Mouse (Mus musculus) heart, embryonic 14.5 days (tissue): ENCODE results near the gene Mkln1. TPM values are rescaled to one million over a fixed set of nuclear protein-coding genes. Genes with fewer than 3 reads are reported as not detected.

Experiments used
- ATAC-seq: fragments of 200-750 bp; cut with Nextera tagmentation; 2 replicates; pipeline ENCODE4 v1.8.0; 2017; ENCODE audit warnings: low read depth, moderate TSS enrichment; ENCODE audit not compliant: insufficient number of reproducible peaks, insufficient read depth, low FRiP score
- H3K27ac ChIP-seq, 2 experiments: fragments of 200-500 bp in 1 of 2; fragments of 300-500 bp in 1 of 2; sonication (generic) in 1 of 2; replicated peaks in 1 of 2; 2 replicates each; pipeline ENCODE4 v1.5.1; 2012 to 2014; ENCODE audit warnings: low read depth in 2 of 2, low read length in 2 of 2, control low read depth in 1 of 2, mild to moderate bottlenecking in 1 of 2, mixed read lengths in 1 of 2; ENCODE audit not compliant: control insufficient read depth in 1 of 2, insufficient read depth in 1 of 2
- H3K27me3 ChIP-seq: fragments of 300-500 bp; sonication (generic); 2 replicates; pipeline ENCODE4 v1.6.1; 2014; ENCODE audit warnings: mild to moderate bottlenecking, low read length, control low read depth; ENCODE audit not compliant: control insufficient read depth, insufficient read depth
- H3K36me3 ChIP-seq: fragments of 300-500 bp; sonication (generic); 2 replicates; pipeline ENCODE4 v1.6.1; 2014; ENCODE audit warnings: mild to moderate bottlenecking, control low read depth, low read length, mixed read lengths; ENCODE audit not compliant: control insufficient read depth, insufficient read depth
- H3K4me1 ChIP-seq, 2 experiments: fragments of 200-500 bp in 1 of 2; fragments of 300-500 bp in 1 of 2; sonication (generic) in 1 of 2; 2 replicates each; pipeline ENCODE4 v1.6.1; 2012 to 2014; ENCODE audit warnings: low read length in 2 of 2, control low read depth in 1 of 2, mixed read lengths in 1 of 2; ENCODE audit not compliant: control insufficient read depth in 2 of 2, insufficient read depth in 2 of 2
- H3K4me2 ChIP-seq: fragments of 300-500 bp; sonication (generic); 2 replicates; pipeline ENCODE4 v1.6.1; 2014; ENCODE audit warnings: mild to moderate bottlenecking, low read length
- H3K4me3 ChIP-seq, 2 experiments: fragments of 200-500 bp in 1 of 2; fragments of 300-500 bp in 1 of 2; sonication (generic) in 1 of 2; 2 replicates each; pipeline ENCODE4 v1.5.1; 2012 to 2014; ENCODE audit warnings: low read length in 2 of 2, mild to moderate bottlenecking in 2 of 2, control low read depth in 1 of 2, low read depth in 1 of 2, moderate library complexity in 1 of 2; ENCODE audit not compliant: control insufficient read depth in 1 of 2, insufficient read depth in 1 of 2
- H3K9ac ChIP-seq: fragments of 300-500 bp; sonication (generic); 2 replicates; pipeline ENCODE4 v1.6.1; 2014; ENCODE audit warnings: mild to moderate bottlenecking, low read length
- H3K9me3 ChIP-seq: fragments of 300-500 bp; sonication (generic); 2 replicates; pipeline ENCODE4 v1.6.1; 2016; ENCODE audit warnings: low read length, control low read depth; ENCODE audit not compliant: control insufficient read depth
- WGBS: fragments of 180-500 bp; shearing (Covaris S2); extraction: QIAGEN DNeasy Blood & Tissue Kit; methylation state at CpG from one replicate; pipeline ENCODE4 v1.1.7; 2014; 5-methylcytosine and 5-hydroxymethylcytosine counted together
- polyA plus RNA-seq: library from polyadenylated mRNA; unstranded; fragments of >200 nt; fragmentation: Nextera tagmentation; extraction: Ambion mirVana; gene quantifications from 2 replicates; pipeline ENCODE4 v1.2.1, GENCODE M21; 2014

Gene Mkln1
- polyA plus RNA-seq, 1 experiment from 2014 or later = 201 TPM

DNA sequence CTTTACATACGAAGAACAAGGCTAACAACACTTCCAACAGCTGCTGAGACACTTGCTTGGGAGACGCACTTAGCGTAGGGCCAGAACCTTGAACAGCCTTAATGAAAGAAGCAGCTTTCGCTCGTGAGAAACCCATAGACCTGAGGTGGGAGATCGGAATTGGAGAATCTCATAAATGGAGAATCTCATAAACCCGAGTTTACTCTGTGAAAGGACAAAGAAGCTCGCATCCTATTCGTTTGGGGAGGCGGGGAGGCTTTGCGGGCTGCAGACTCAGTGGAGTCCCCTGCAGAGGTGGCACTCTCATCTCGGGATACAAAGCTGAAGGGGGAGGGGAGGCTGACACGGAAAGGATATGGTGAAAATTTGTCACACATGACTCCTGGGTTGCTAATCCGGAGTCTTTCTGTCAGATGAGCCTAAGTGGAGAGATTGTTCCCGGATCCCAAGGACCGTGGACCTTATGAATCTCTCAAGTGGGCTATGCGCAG is 166.4 kb downstream of the Mkln1 start:
- Histone ChIP-seq H3K27ac (no peak overlapping the region), H3K4me2 (peak overlapping the region; percentile 89), H3K9ac (peak overlapping the region; percentile 27), H3K4me3 (peak overlapping the region; percentile 10 to 61), H3K9me3 (no peaks in the 10 kb centered on the region), H3K27me3 (no peaks in the 10 kb centered on the region), H3K36me3 (no peaks in the 10 kb centered on the region), H3K4me1 (peaks cover 7 to 18% of the 10 kb centered on the region in 2 experiments; a peak in 1 of 4 replicates)
- ATAC-seq = no peak
- WGBS = 6% methylated on average over 17 of the region's 17 CpGs

Other genes with a start within 250 kb of the Mkln1 start
- 14.6 and 16.3 TPM in 2 replicates for gene Podxl, start 165.2 kb downstream of the Mkln1 start, polyA plus RNA-seq